Mouse (Mus musculus) heart, postnatal 0 days (tissue): Measurements from ENCODE around the gene Plscr3.

Source experiments
- CTCF ChIP-seq: IDR thresholded peaks from 2 replicates; pipeline ENCODE4 v1.5.1; 2016; ENCODE audit warnings: antibody characterized with exemption, control low read depth, low read depth
- EP300 ChIP-seq: IDR thresholded peaks from 2 replicates; pipeline ENCODE4 v1.6.1; 2016; ENCODE audit warnings: antibody characterized with exemption, low read depth

- TF ChIP-seq CTCF: no peak
- TF ChIP-seq EP300: no peak
Measured at GRCm38 (mm10) chr11:69871822-69872221, 25.6 kb downstream of the Plscr3 start.
